ENCODE assay signal across 27 mouse cellular contexts in genomic region chr4:76352468-76352867, GRCm38 (mm10).
A peak's percentile ranks its signal among the peaks of the same experiment; 100 is the strongest.
DNase-seq lines count a peak whose midpoint lies in the region; ATAC-seq and TF ChIP-seq lines count a peak whose summit lies in the region.
"Had no signal": no experiment of that assay in that cellular context is flagged by ENCODE, and none has a peak within 500 bp of the region (broad histone marks: within the 10 kb centered on the region; RNA-seq: fewer than 3 reads in every experiment).

No protein-coding gene starts in this region.

- DNase-seq in embryonic facial prominence, embryonic 11.5 days (ENCODE audit: low spot score): peak; percentile 56
- no peak for DNase-seq in embryonic facial prominence, embryonic 10.5 days (ENCODE audit: low spot score)
- DNase-seq in forebrain, embryonic 10.5 days (ENCODE audit: extremely low spot score, low spot score): no peak
- DNase-seq in lung, postnatal 0 days (ENCODE audit: low spot score): peak; percentile 20
- DNase-seq in lung, postnatal 10 days: no peak
- no peak for DNase-seq in limb, embryonic 10.5 days (ENCODE audit: low spot score)
- DNase-seq in layer of hippocampus, adult 11-12 months (ENCODE audit: low spot score): no peak
- DNase-seq: adrenal gland, adult 8-10 months; adrenal gland, postnatal 25 days; cerebellum, adult 18-20 months; cerebellum, adult 9-10 months; cerebellum, postnatal 14 days; gastrocnemius, postnatal 25 days; heart, adult 18-20 months; heart, postnatal 10 days; heart, postnatal 36 days had no signal

- TF ChIP-seq EP300 in lung, postnatal 0 days (IDR thresholded peaks at IDR 0.05): no peak

- no peak overlapping the region for H3K27ac ChIP-seq in embryonic facial prominence, embryonic 11.5 days (replicated peaks; ENCODE audit: low read depth, low read length)
- H3K27ac ChIP-seq in embryonic facial prominence, embryonic 10.5 days (replicated peaks): no peak overlapping the region
- H3K27ac ChIP-seq in forebrain, embryonic 16.5 days (ENCODE audit: low read length): no peak overlapping the region
- no peak overlapping the region for H3K27ac ChIP-seq in forebrain, embryonic 10.5 days
- no peak overlapping the region for H3K27ac ChIP-seq in lung, postnatal 0 days (ENCODE audit: low read length)
- peak overlapping the region; percentile 66; the same call in 1 of the 2 replicates for H3K27ac ChIP-seq in limb, embryonic 10.5 days
- H3K27ac ChIP-seq: embryonic facial prominence, embryonic 13.5 days; heart, embryonic 15.5 days; hindbrain, embryonic 10.5 days; hindbrain, embryonic 14.5 days; hindbrain, postnatal 0 days had no signal

- no peaks in the 10 kb centered on the region for H3K4me1 ChIP-seq in embryonic facial prominence, embryonic 11.5 days (ENCODE audit: control insufficient read depth, insufficient read depth, low read length)
- H3K4me1 ChIP-seq in embryonic facial prominence, embryonic 10.5 days: peaks cover 34% of the 10 kb centered on the region
- H3K4me1 ChIP-seq in forebrain, embryonic 16.5 days (replicated peaks; ENCODE audit: control insufficient read depth, insufficient read depth, low read length): no peaks in the 10 kb centered on the region; the same call in 1 of the 2 replicates
- peaks cover 25% of the 10 kb centered on the region for H3K4me1 ChIP-seq in forebrain, embryonic 10.5 days
- H3K4me1 ChIP-seq in lung, postnatal 0 days (ENCODE audit: insufficient read depth, low read depth, low read length): no peaks in the 10 kb centered on the region
- H3K4me1 ChIP-seq in limb, embryonic 10.5 days: peaks cover 40% of the 10 kb centered on the region

- TF ChIP-seq CTCF in lung, postnatal 0 days (IDR thresholded peaks at IDR 0.05): no peak

- H3K36me3 ChIP-seq in embryonic facial prominence, embryonic 11.5 days (replicated peaks; ENCODE audit: control insufficient read depth, insufficient read depth, low read depth, low read length): no peaks in the 10 kb centered on the region
- H3K36me3 ChIP-seq in embryonic facial prominence, embryonic 10.5 days (replicated peaks): 0 out of 2 replicates have a peak, but pooled peaks cover 3% of the 10 kb centered on the region
- H3K36me3 ChIP-seq in forebrain, embryonic 16.5 days (ENCODE audit: control insufficient read depth, insufficient read depth): no peaks in the 10 kb centered on the region
- H3K36me3 ChIP-seq in forebrain, embryonic 10.5 days (replicated peaks): 0 out of 2 replicates have a peak, but pooled peaks cover 4% of the 10 kb centered on the region
- H3K36me3 ChIP-seq in lung, postnatal 0 days (ENCODE audit: insufficient read depth, low read length): no peaks in the 10 kb centered on the region
- H3K36me3 ChIP-seq in limb, embryonic 10.5 days: peaks cover 4% of the 10 kb centered on the region; the same call in 1 of the 2 replicates
- H3K36me3 ChIP-seq: embryonic facial prominence, embryonic 13.5 days; heart, embryonic 12.5 days; heart, embryonic 15.5 days; hindbrain, embryonic 10.5 days had no signal

- no peak overlapping the region for H3K4me2 ChIP-seq in embryonic facial prominence, embryonic 11.5 days (ENCODE audit: low read depth, low read length)
- no peak overlapping the region for H3K4me2 ChIP-seq in forebrain, embryonic 16.5 days (ENCODE audit: low read length)
- no peak overlapping the region for H3K4me2 ChIP-seq in lung, postnatal 0 days (replicated peaks; ENCODE audit: low read depth, low read length)
- H3K4me2 ChIP-seq: embryonic facial prominence, embryonic 13.5 days; heart, embryonic 12.5 days; heart, embryonic 15.5 days; hindbrain, embryonic 14.5 days had no signal

- H3K27me3 ChIP-seq in embryonic facial prominence, embryonic 11.5 days (ENCODE audit: control insufficient read depth, insufficient read depth, low read length): no peaks in the 10 kb centered on the region
- no peaks in the 10 kb centered on the region for H3K27me3 ChIP-seq in embryonic facial prominence, embryonic 10.5 days (replicated peaks; ENCODE audit: low read depth, poor library complexity, severe bottlenecking)
- H3K27me3 ChIP-seq in forebrain, embryonic 16.5 days (replicated peaks; ENCODE audit: control insufficient read depth, insufficient read depth, low read length): no peaks in the 10 kb centered on the region
- H3K27me3 ChIP-seq in forebrain, embryonic 10.5 days (ENCODE audit: poor library complexity, severe bottlenecking): no peaks in the 10 kb centered on the region
- no peaks in the 10 kb centered on the region for H3K27me3 ChIP-seq in lung, postnatal 0 days (replicated peaks; ENCODE audit: insufficient read depth, low read length)
- no peaks in the 10 kb centered on the region for H3K27me3 ChIP-seq in limb, embryonic 10.5 days (ENCODE audit: low read depth, poor library complexity, severe bottlenecking)
- H3K27me3 ChIP-seq: embryonic facial prominence, embryonic 13.5 days; heart, embryonic 12.5 days; heart, embryonic 15.5 days had no signal

- no peak overlapping the region for H3K9ac ChIP-seq in embryonic facial prominence, embryonic 11.5 days (replicated peaks; ENCODE audit: low read length)
- H3K9ac ChIP-seq in forebrain, embryonic 16.5 days (replicated peaks; ENCODE audit: low read depth, low read length): no peak overlapping the region
- no peak overlapping the region for H3K9ac ChIP-seq in lung, postnatal 0 days (replicated peaks; ENCODE audit: low read depth)
- H3K9ac ChIP-seq: embryonic facial prominence, embryonic 13.5 days; heart, embryonic 12.5 days; heart, embryonic 15.5 days; hindbrain, embryonic 14.5 days had no signal

- WGBS in embryonic facial prominence, embryonic 11.5 days: 28% methylated on average over 1 of the region's 1 CpGs
- WGBS in embryonic facial prominence, embryonic 10.5 days: 31% methylated on average over 1 of the region's 1 CpGs
- 50% methylated on average over 1 of the region's 1 CpGs for WGBS in forebrain, embryonic 16.5 days
- WGBS in forebrain, embryonic 10.5 days: 83% methylated on average over 1 of the region's 1 CpGs
- 66% methylated on average over 1 of the region's 1 CpGs for WGBS in lung, postnatal 0 days
- 24% methylated on average over 1 of the region's 1 CpGs for WGBS in limb, embryonic 10.5 days

- H3K9me3 ChIP-seq in embryonic facial prominence, embryonic 11.5 days (replicated peaks; ENCODE audit: control insufficient read depth, low read length): no peaks in the 10 kb centered on the region
- H3K9me3 ChIP-seq in embryonic facial prominence, embryonic 10.5 days: no peaks in the 10 kb centered on the region
- H3K9me3 ChIP-seq in forebrain, embryonic 16.5 days (ENCODE audit: control insufficient read depth, low read length): no peaks in the 10 kb centered on the region
- H3K9me3 ChIP-seq in forebrain, embryonic 10.5 days: peaks cover 5% of the 10 kb centered on the region; the same call in 1 of the 2 replicates
- H3K9me3 ChIP-seq in lung, postnatal 0 days (ENCODE audit: low read length): no peaks in the 10 kb centered on the region
- no peaks in the 10 kb centered on the region for H3K9me3 ChIP-seq in limb, embryonic 10.5 days (replicated peaks)
- H3K9me3 ChIP-seq: embryonic facial prominence, embryonic 13.5 days; heart, embryonic 12.5 days; heart, embryonic 15.5 days had no signal

- ATAC-seq in embryonic facial prominence, embryonic 11.5 days (replicated peaks; ENCODE audit: insufficient number of reproducible peaks, low FRiP score, low TSS enrichment, low read depth): no peak
- 0 out of 2 replicates have a peak, but pooled peaks have one; percentile 28 for ATAC-seq in forebrain, embryonic 16.5 days
- no peak for ATAC-seq in lung, postnatal 0 days
- ATAC-seq: activated CD4-positive, CD25-positive, alpha-beta regulatory T cell, adult 4 months; hindbrain, postnatal 0 days; inflammation-experienced regulatory T-cells, adult 6 months; intestine, embryonic 16.5 days had no signal

- H3K4me3 ChIP-seq in embryonic facial prominence, embryonic 11.5 days (ENCODE audit: low read depth, low read length): no peak overlapping the region
- no peak overlapping the region for H3K4me3 ChIP-seq in embryonic facial prominence, embryonic 10.5 days
- H3K4me3 ChIP-seq in forebrain, embryonic 16.5 days (replicated peaks; ENCODE audit: low read length): no peak overlapping the region
- H3K4me3 ChIP-seq in forebrain, embryonic 10.5 days: no peak overlapping the region
- no peak overlapping the region for H3K4me3 ChIP-seq in lung, postnatal 0 days (ENCODE audit: low read depth, low read length)
- H3K4me3 ChIP-seq in limb, embryonic 10.5 days: no peak overlapping the region
- H3K4me3 ChIP-seq: embryonic facial prominence, embryonic 13.5 days; erythroblast, embryonic 14.5 days; heart, embryonic 12.5 days; heart, embryonic 15.5 days; hindbrain, embryonic 10.5 days had no signal

Comparison
In these comparisons a context has a peak if more than half of its experiments do, and no peak if none do; other contexts are left out.
1. DNase-seq: peak in embryonic facial prominence, embryonic 11.5 days (single experiment) and lung, postnatal 0 days (single experiment); none in embryonic facial prominence, embryonic 10.5 days (single experiment), forebrain, embryonic 10.5 days (single experiment), lung, postnatal 10 days (single experiment), limb, embryonic 10.5 days (single experiment) and layer of hippocampus, adult 11-12 months (single experiment).